Mouse (Mus musculus): ENCODE data around the gene Gm10490. TPM values are rescaled to one million over a fixed set of nuclear protein-coding genes. Genes with fewer than 3 reads are reported as not detected.

The Gm10490 gene
- total and polyA plus RNA-seq, 3 experiments = not detected

DNA sequence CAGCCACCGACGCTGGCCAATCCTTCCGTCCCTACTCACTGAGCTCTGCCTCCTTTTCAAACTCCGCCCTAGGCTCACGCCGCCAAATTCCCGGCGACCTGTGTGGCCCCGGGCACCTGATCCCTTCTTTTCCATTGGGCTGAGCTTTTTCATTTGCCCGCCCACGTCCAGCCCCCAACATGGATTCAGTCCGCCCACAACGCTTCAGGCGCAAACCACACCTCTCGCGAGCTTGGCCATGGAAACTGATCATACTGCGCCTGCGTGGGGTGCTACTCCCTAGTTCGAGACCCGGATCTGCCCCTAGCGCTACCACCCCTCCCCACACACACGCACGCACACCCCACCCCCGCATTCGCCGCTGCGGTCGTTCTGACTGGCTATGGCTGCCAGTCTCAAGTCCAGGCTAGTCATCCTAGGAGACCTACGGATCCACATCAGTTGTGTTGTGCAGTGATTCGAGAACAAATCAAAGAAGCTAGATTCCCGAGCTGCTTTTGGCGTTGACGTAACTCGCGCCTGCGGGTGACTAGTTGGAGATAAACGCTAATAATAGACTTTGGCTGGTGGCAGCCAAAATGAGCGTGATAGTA is 38.7 kb downstream of the Gm10490 start (continued):
- no peak for TF ChIP-seq EP300 (IDR thresholded peaks at IDR 0.05; ENCODE audit: low read length)
- TF ChIP-seq MEF2A (IDR thresholded peaks at IDR 0.05; ENCODE audit: borderline replicate concordance, low read depth, low read length) = peak; percentile 21; the same call in 1 of the 2 replicates
- peak; percentile 42; the same call in 1 of the 2 replicates for TF ChIP-seq ELF1 (IDR thresholded peaks at IDR 0.05; ENCODE audit: low read depth, low read length)
- no peak for TF ChIP-seq SIN3A (IDR thresholded peaks at IDR 0.05; ENCODE audit: low read length)
- 0 out of 2 replicates have a peak, but pooled peaks have one; percentile 24 for TF ChIP-seq TCF12 (IDR thresholded peaks at IDR 0.05; ENCODE audit: low read depth, low read length)
- TF ChIP-seq MAX (IDR thresholded peaks at IDR 0.05; ENCODE audit: low read length) = no peak
- TF ChIP-seq GABPA (IDR thresholded peaks at IDR 0.05; ENCODE audit: insufficient replicate concordance, low read depth, low read length) = no peak
- no peak for TF ChIP-seq CTCF (conservative IDR thresholded peaks at IDR 0.05 in 1 of 2, IDR thresholded peaks at IDR 0.05 in 1 of 2; ENCODE audit: low read depth in 2 of 2, low read length in 2 of 2)
- no peak for TF ChIP-seq KAT2A (IDR thresholded peaks at IDR 0.05; ENCODE audit: insufficient replicate concordance, low read length)
- peak; percentile 57 for TF ChIP-seq HCFC1 (IDR thresholded peaks at IDR 0.05; ENCODE audit: low read depth, low read length)
- TF ChIP-seq PAX5 (IDR thresholded peaks at IDR 0.05; ENCODE audit: low read length) = no peak
- TF ChIP-seq MAZ (IDR thresholded peaks at IDR 0.05; ENCODE audit: low read depth, low read length) = peak; percentile 65; the same call in 1 of the 2 replicates
- no peak for TF ChIP-seq ZC3H11A (IDR thresholded peaks at IDR 0.05; ENCODE audit: low read depth, low read length)
- TF ChIP-seq POLR2A (IDR thresholded peaks at IDR 0.05; ENCODE audit: low read depth, low read length) = peak; percentile 54; the same call in 1 of the 2 replicates
- no peak for TF ChIP-seq POLR2AphosphoS2 (IDR thresholded peaks at IDR 0.05; ENCODE audit: low read depth, low read length)

GRCm38 (mm10) chrX:7950091-7950490 is 40.7 kb downstream of the Gm10490 start:
- Histone ChIP-seq H3K9ac (ENCODE audit: insufficient read depth, low read depth) (no peak overlapping the region), H3K27ac (ENCODE audit: insufficient read depth, low read depth) (no peak overlapping the region), H3K9me3 (replicated peaks; ENCODE audit: low read length) (no peaks in the 10 kb centered on the region), H3K4me2 (ENCODE audit: insufficient read depth, low read depth, poor library complexity, severe bottlenecking) (no peak overlapping the region), H3K4me1 (ENCODE audit: control insufficient read depth in 1 of 2, insufficient read depth in 2 of 2) (peaks cover 0 to 4% of the 10 kb centered on the region in 2 experiments; a peak in 1 of 4 replicates), H3K4me3 (replicated peaks in 1 of 3; ENCODE audit: low read depth in 2 of 3, low read length in 2 of 3, poor library complexity in 1 of 3) (no peak overlapping the region), H3K79me2 (replicated peaks; ENCODE audit: control insufficient read depth, extremely low read depth, insufficient read depth, poor library complexity, severe bottlenecking) (no peaks in the 10 kb centered on the region), H3K27me3 (replicated peaks) (no peaks in the 10 kb centered on the region), H3K36me3 (replicated peaks in 1 of 2; ENCODE audit: control insufficient read depth in 1 of 2, insufficient read depth in 1 of 2, low read length in 1 of 2) (peaks cover 0 to 4% of the 10 kb centered on the region in 2 experiments)
- DNase-seq (ENCODE audit: extremely low read depth) = no peak
- TF ChIP-seq USF1 (IDR thresholded peaks at IDR 0.05; ENCODE audit: low read depth, low read length) = no peak
- TF ChIP-seq POLR2AphosphoS2 (IDR thresholded peaks at IDR 0.05; ENCODE audit: low read depth, low read length) = no peak
- TF ChIP-seq NELFE (IDR thresholded peaks at IDR 0.05; ENCODE audit: low read depth, low read length) = no peak
- no peak for TF ChIP-seq TBP (conservative IDR thresholded peaks at IDR 0.05; ENCODE audit: low read depth, low read length)
- no peak for TF ChIP-seq CTCF (conservative IDR thresholded peaks at IDR 0.05 in 1 of 2, IDR thresholded peaks at IDR 0.05 in 1 of 2; ENCODE audit: low read depth in 2 of 2, low read length in 2 of 2)
- TF ChIP-seq UBTF (IDR thresholded peaks at IDR 0.05; ENCODE audit: low read depth, low read length) = no peak
- TF ChIP-seq MAZ (IDR thresholded peaks at IDR 0.05; ENCODE audit: low read depth, low read length) = no peak
- no peak for TF ChIP-seq POLR2A (IDR thresholded peaks at IDR 0.05; ENCODE audit: low read depth, low read length)
- no peak for TF ChIP-seq SIN3A (IDR thresholded peaks at IDR 0.05; ENCODE audit: low read length)
- no peak for TF ChIP-seq ELF1 (IDR thresholded peaks at IDR 0.05; ENCODE audit: low read depth, low read length)
- no peak for TF ChIP-seq BHLHE40 (IDR thresholded peaks at IDR 0.05; ENCODE audit: low read depth, low read length)
- no peak for TF ChIP-seq MAX (IDR thresholded peaks at IDR 0.05; ENCODE audit: low read length)
- in situ Hi-C loops (cut with MboI; ENCODE audit: low pct_ligation_motif_present, low pct_unique_long_range_greater_than_20kb, low sequenced_read_pairs) (no loop called here), dilution Hi-C loops (cut with MboI; ENCODE audit: extremely low pct_ligation_motif_present, extremely low pct_unique_long_range_greater_than_20kb, low sequenced_read_pairs) (no loop called here)

Measured in CH12.LX (cell line).